Mouse (Mus musculus) left cerebral cortex, adult 8-10 months (tissue): ENCODE measurements around the gene Psmf1. TPM values are rescaled to one million over a fixed set of nuclear protein-coding genes. Genes with fewer than 3 reads are reported as not detected.
A peak's percentile ranks its signal among the peaks of the same experiment; 100 is the strongest.

Experiments
- DNase-seq, 2 experiments: peaks; one replicate each; pipeline ENCODE4 v3.0.0; 2022; ENCODE audit warnings: low spot score in 2 of 2
- total RNA-seq, 4 experiments: library from RNA; stranded (reverse); gene quantifications; 2 replicates each; pipeline ENCODE4 v1.2.4; 2022

Psmf1 gene
- 10 to 100 TPM; 44.8 to 54.4 (median 48.6) TPM for total RNA-seq

DNA sequence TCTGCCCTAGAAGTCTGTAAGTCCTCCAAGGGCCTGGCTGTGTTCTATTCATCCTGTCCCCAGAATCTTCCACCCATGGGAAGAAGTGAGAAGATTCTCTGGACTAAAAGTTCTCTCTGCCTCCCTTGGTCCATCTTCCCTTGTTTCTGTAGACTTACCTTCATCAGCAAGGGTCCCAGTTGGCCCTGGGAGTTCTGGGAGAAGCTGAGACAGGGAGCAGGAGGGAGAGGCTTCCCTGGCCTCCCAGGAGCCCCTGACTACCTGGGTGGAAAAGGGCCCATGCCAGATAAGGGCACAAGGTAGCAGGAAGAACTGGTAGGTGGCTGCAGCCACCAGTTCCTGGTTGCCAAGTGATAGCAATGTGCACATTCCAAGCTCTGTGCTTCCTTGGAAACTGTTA lies at the start of gene Psmf1:
Gene Psmf1 (minus strand): TSS at position 342 of the 400 bp plus-strand sequence.
- no peak for DNase-seq

DNA sequence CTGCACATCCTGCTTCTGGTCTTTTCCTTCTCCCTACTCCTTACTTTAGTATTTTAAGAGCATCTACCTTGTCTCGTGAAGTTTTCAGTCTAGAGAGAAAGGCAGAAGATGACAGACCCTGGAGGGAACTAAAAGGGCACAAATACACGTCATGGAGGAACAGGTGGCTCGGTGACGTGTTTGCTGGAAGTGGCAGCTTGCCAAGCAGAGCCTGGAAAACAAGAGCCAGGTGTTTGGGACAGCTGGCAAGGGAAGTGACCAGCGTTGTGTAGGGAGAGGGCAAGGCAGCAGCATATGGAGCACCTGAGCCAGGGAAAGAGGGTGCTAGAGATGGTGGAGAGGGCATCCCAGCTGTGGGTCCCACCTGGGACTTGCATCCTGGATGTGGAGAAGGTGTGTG lies 47.2 kb upstream of the Psmf1 start:
- DNase-seq, result no peak

- DNase-seq, result no peak
Measured at GRCm38 (mm10) chr2:151790169-151790568, 46.2 kb upstream of the Psmf1 start.

- DNase-seq, result no peak
Measured at GRCm38 (mm10) chr2:151788221-151788977, 44.4 kb upstream of the Psmf1 start.

DNA sequence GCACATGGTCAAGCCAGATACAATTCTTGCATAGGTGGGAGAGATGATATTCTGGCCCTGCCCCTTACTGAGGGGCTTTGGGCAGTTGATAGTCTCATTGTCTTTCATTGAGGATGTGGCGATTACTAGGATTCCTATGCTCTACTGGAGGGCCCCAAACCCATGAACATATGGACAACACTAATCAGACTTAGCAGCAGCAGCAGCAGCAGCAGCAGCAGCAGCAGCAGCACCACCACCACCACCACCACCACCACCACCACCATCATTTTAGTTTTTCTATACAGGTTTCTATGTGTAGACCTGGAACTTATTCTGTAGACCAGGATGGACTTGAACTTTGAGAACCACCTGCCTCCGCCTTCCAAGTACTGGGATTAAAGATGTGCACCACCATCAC lies 39.5 kb upstream of the Psmf1 start:
- DNase-seq, result no peak

- DNase-seq, result no peak
Measured at GRCm38 (mm10) chr2:151777366-151777765, 33.4 kb upstream of the Psmf1 start.

DNA sequence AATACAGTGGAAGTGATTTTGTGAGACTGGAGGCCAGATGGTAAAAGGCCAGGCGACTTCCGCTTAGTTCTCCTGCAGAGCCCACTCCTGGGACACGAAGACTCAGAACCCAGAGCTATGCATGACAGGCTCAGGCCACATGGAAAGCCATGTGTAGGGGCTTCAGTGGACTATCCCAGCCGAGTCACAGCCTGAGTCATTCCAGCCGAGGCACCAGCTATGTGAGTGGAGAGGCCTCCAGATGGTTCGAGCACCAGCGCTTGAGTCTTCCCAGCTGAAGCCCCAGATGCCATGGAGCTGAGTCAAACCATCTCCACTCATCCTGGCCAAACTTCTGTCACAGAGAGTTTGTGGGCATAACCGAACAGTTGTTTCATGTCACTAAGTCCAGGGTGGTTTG lies 29.5 kb upstream of the Psmf1 start:
- peak in 1 of 2 experiments; percentile 30 for DNase-seq

DNA sequence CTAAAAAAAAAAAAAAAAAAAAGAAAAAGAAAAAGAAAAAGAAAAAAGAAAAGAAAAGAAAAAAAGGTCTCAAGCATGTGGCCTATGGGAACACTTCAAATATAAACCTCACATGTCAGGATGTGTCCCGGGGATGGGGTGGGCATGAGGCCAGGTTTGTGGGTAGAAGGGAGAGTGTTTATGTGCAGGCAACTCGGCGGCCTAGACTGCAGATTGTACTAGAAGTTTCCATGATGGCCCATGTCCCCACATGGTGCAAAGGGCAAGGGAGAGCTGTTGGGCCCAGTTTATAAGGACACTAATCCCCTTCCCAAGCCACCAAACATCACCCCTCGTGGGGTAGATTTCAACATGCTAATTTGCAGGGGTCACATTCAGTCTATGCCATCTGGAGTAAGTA lies 28.2 kb upstream of the Psmf1 start:
- no peak for DNase-seq

DNA sequence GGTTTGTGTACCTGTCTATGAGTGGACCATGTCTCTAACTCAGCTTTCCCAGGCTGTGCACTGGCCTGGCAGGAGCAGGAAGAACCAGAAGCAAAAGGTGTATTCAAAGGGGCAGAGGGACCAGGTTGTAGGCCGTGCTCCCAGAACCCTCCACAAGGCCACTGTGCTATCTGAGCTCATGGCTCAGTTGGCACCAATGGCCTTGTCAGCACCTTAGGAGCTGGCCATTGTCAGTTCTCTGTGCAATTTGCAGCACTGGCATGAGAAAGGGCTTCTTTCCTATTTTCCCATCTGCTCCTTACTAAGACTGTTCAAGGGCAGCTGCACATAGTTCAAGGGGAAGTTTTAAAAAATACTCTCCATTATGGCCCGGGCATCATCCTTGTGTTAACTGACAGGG lies 20.6 kb upstream of the Psmf1 start:
- no peak for DNase-seq

- no peak for DNase-seq
Measured at GRCm38 (mm10) chr2:151758806-151759353, 14.9 kb upstream of the Psmf1 start.

- DNase-seq, result no peak
Measured at GRCm38 (mm10) chr2:151757451-151757850, 13.5 kb upstream of the Psmf1 start.

GRCm38 (mm10) chr2:151756277-151757061 lies 12.5 kb upstream of the Psmf1 start:
- no peak for DNase-seq

DNA sequence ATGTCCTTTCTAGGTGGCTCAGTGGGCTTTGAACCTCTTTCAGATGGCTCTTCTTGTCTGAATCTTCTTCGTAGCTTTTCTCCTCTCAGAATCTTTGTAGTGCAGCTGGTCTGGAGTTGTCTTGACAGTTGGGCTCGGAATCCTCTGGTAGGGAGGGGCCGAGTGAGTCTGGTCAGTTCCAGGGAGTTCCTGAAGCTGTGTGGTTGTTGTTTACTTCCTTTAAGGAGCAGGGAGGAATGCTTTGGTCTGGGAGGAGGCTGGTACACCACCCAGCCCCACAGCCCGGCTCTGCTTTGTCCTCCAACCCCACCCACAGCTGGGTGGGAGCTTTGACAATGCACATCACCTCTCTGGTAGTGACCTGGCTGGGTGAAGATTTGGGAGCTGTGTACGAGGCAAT lies 7.3 kb upstream of the Psmf1 start:
- no peak for DNase-seq

- DNase-seq, result peak; percentile 39 to 51
Measured at GRCm38 (mm10) chr2:151747847-151748705, 4.1 kb upstream of the Psmf1 start.

GRCm38 (mm10) chr2:151742850-151743679 lies 921 bp downstream of the Psmf1 start:
- no peak for DNase-seq

DNA sequence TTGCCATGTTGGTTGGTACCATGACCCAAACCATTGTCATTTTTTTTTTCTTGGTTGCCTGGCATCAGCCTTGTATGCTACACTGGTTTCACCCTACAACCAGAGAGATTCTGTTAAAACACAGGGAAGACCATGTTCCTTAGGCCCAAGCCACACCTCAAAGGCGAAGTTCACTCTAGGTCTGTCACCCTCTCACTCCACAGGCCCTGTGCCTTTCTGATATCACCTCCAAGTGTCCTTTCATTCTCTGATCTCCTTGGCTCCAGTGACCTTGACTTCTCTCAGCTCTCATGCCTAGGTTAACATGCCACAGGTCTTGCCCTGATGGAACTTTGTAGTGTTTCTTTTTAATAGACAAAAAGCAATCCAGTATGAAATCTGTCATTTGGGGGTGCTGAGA lies 1.9 kb downstream of the Psmf1 start:
- DNase-seq, result no peak

DNA sequence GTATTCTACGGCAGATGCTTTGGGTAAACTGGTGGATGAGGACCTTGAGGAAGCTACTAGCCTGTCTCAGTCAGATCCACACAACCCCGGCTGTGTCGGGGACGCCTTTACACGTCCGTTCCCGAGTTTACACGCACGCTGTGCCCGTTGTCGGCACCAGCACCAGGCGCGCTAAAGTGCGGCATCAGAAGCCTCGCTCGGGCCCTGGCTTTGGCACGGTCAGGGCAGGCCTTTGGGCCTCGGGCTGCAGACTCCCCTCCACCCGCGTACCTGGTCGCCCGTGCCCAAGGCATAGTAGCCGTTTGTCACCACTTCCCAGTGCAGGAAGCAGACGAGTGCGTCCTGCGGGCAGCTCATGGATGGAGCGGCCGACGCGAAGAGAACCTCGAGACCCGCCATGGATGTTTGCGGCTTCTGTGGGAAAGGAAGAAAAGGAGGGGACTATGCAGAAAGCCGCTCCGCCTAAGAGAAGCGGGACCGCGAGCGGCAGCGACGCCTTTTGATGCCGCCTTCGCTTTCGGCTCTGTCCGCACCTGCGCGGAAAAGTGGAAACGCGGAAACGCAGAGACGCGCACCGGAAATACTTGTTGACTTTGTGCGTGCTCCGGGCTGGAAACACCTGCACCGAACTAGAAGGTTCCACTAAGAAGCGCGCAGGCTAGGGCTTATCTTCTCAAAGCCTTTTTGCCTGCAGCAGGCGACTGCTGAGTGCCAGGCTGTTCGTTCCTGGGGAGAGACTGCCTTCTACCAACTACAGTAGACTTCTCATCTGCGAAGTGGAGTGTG lies 3.1 kb downstream of the Psmf1 start:
- DNase-seq, result peak; percentile 79 to 89

DNA sequence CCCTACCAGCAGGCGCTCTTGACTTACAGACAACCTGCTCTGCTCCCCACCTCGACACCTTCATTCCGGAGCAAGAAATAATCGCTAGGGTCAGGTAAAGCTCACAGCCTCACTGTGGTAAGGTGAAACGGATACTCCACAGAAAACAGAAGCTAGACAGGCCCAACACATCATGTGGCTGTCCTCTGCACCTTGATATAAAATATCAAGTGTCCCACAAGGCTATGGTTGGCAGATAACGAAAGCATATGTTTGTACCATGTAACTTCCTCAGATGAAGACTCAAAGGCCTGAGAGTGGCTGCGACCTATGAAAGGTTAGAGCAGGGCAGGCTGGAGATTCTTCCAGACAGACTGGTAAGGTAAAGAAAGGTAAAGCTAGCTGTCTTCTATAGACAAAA lies 4.5 kb downstream of the Psmf1 start:
- DNase-seq, result no peak

DNA sequence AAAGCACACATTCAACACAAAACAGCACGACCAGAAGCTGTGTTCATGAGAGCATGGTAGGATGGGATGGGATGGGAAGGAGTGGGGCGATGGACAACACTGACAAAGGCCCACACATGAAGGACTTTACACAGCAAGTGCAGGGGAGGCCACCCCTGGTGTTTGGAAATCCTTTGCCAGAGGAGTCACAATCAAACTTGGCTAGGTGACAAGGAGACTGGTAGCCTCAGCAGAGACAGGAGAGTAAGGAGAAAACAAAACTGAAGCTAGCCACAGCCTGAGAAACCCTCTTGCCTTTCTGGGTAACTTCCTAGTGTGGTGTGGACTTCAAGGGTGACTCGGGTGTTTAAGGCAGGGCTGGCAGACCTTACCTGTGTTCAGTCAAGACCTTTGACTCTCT lies 4.9 kb downstream of the Psmf1 start:
- DNase-seq, result no peak

DNA sequence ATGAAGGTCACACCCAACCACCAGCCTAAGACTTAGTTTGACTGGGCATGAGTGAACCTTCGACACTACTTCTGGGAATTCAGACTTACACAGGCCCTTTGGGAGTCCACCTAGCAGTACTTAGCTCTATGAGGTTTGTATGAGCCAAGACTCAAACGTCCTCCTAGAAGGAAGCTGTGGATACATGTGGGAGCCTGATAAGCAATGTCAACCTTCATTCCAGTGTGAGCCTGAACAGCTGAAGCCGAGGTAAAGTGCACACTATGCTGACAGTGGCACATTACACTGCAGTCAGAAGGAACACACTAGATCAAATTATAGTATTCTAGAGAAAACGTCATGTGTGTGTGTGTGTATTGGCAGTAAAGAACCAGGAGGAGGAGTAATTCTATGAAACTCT lies 5.5 kb downstream of the Psmf1 start:
- no peak for DNase-seq
